Mouse (Mus musculus) adrenal gland, postnatal 25 days (tissue): ENCODE results near the gene Trim52. TPM values are rescaled to one million over a fixed set of nuclear protein-coding genes. Genes with fewer than 3 reads are reported as not detected.
"Not testable (repeated sequence)": the region's sequence is repeated elsewhere in the genome, so short reads cannot be mapped to it uniquely, and the experiment has no call there.

ENCODE experiments used
- DNase-seq: peaks from one replicate; pipeline ENCODE4 v3.0.0; 2021; ENCODE audit warnings: mixed read lengths
- long read RNA-seq: library from polyadenylated mRNA; stranded (forward); transcript quantifications from one replicate; pipeline ENCODE4 v2.0.0, GENCODE M21; 2021
- total RNA-seq: library from RNA; stranded (reverse); gene quantifications from 2 replicates; pipeline ENCODE4 v1.2.3, GENCODE M21; 2021

Gene Trim52
- not detected in 2 replicates for total RNA-seq
- long read RNA-seq: 0 reads

GRCm38 (mm10) chr14:106105980-106106379 is at the start of gene Trim52:
TSS of gene Trim52 (plus strand) at chr14:106106198.
- no peak for DNase-seq

GRCm38 (mm10) chr14:106072608-106073007 is 33.4 kb upstream of the Trim52 start:
- DNase-seq: no peak

GRCm38 (mm10) chr14:106075181-106076064 is 30.6 kb upstream of the Trim52 start:
- DNase-seq: no peak

- DNase-seq: no peak
Measured at GRCm38 (mm10) chr14:106088480-106089037, 17.4 kb upstream of the Trim52 start.

GRCm38 (mm10) chr14:106096816-106097215 is 9.2 kb upstream of the Trim52 start:
- no peak for DNase-seq

GRCm38 (mm10) chr14:106100858-106101257 is 5.1 kb upstream of the Trim52 start:
- DNase-seq: no peak

- no peak for DNase-seq
Measured at GRCm38 (mm10) chr14:106106425-106106824, 427 bp downstream of the Trim52 start.

GRCm38 (mm10) chr14:106119371-106119770 is 13.4 kb downstream of the Trim52 start:
- DNase-seq: no peak

- no peak for DNase-seq
Measured at GRCm38 (mm10) chr14:106136272-106136671, 30.3 kb downstream of the Trim52 start.

- no peak for DNase-seq
Measured at GRCm38 (mm10) chr14:106151188-106151587, 45.2 kb downstream of the Trim52 start.

GRCm38 (mm10) chr14:106154879-106155576 is 49.0 kb downstream of the Trim52 start:
- no peak for DNase-seq

- DNase-seq: no peak
Measured at GRCm38 (mm10) chr14:106156533-106156932, 50.5 kb downstream of the Trim52 start.

- DNase-seq: no peak
Measured at GRCm38 (mm10) chr14:106162331-106162730, 56.3 kb downstream of the Trim52 start.

GRCm38 (mm10) chr14:106163196-106163595 is 57.2 kb downstream of the Trim52 start:
- DNase-seq: no peak

- DNase-seq: not testable (repeated sequence)
Measured at GRCm38 (mm10) chr14:106163933-106164332, 57.9 kb downstream of the Trim52 start.

- no peak for DNase-seq
Measured at GRCm38 (mm10) chr14:106176879-106177278, 70.9 kb downstream of the Trim52 start.

GRCm38 (mm10) chr14:106178245-106178644 is 72.2 kb downstream of the Trim52 start:
- no peak for DNase-seq

GRCm38 (mm10) chr14:106179102-106179727 is 73.2 kb downstream of the Trim52 start:
- DNase-seq: no peak

- DNase-seq: no peak
Measured at GRCm38 (mm10) chr14:106179728-106180125, 73.7 kb downstream of the Trim52 start.

GRCm38 (mm10) chr14:106180616-106181015 is 74.6 kb downstream of the Trim52 start:
- DNase-seq: no peak

GRCm38 (mm10) chr14:106183985-106184384 is 78.0 kb downstream of the Trim52 start:
- no peak for DNase-seq
